Mouse (Mus musculus): ENCODE measurements around the gene Lsm6. TPM values are rescaled to one million over a fixed set of nuclear protein-coding genes. Genes with fewer than 3 reads are reported as not detected.

Lsm6 gene
- polyA plus RNA-seq, 1 experiment from 2014 or later: 197 TPM

Other genes starting within 250 kb of the Lsm6 start
- 7.6 and 7.8 TPM in 2 replicates for gene Zfp827, start 207.3 kb upstream of the Lsm6 start, polyA plus RNA-seq (2015; fragmentation: Nextera tagmentation; extraction: Ambion mirVana)